Mouse (Mus musculus): ENCODE results near the gene Fam228b. TPM values are rescaled to one million over a fixed set of nuclear protein-coding genes. Genes with fewer than 3 reads are reported as not detected.

Fam228b gene
- polyA plus RNA-seq, 1 experiment from 2014 or later = 1.0 TPM

DNA sequence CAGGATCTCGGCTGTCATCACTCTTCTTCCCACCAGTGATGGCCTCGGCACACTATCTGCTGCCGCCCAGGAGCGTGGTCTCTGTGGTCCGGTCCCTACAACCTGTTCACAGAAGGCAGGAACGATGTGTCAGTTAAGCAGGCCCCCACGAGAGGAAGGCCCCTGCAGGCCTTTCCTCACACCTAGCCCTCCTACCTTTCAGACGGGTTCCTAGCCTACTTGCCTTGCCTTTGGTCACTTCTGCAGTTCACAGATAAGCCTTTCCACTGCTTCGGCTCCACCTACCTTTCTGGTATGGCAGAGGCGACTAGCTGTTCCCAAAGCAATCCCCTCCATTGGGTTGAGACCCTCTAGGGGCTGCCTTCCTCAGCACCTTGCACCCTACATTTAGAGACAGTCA is 53.5 kb downstream of the Fam228b start:
- H3K27ac ChIP-seq (replicated peaks) = no peak overlapping the region
- 81% methylated on average over 10 of the region's 10 CpGs for WGBS
- H3K9ac ChIP-seq (ENCODE audit: low read length) = no peak overlapping the region
- no peaks in the 10 kb centered on the region for H3K9me3 ChIP-seq (ENCODE audit: control insufficient read depth, low read length)
- TF ChIP-seq EP300 (optimal IDR thresholded peaks at IDR 0.05) = no peak
- no peak for TF ChIP-seq CTCF (IDR thresholded peaks at IDR 0.05; ENCODE audit: low read depth)
- peaks cover 7% of the 10 kb centered on the region for H3K36me3 ChIP-seq (ENCODE audit: control insufficient read depth, insufficient read depth, low read length)
- no peaks in the 10 kb centered on the region for H3K27me3 ChIP-seq (ENCODE audit: control insufficient read depth, insufficient read depth, low read length)
- no peak for ATAC-seq (ENCODE audit: low FRiP score, low TSS enrichment)
- H3K4me1 ChIP-seq (replicated peaks; ENCODE audit: control insufficient read depth, insufficient read depth) = no peaks in the 10 kb centered on the region
- no peak overlapping the region for H3K4me2 ChIP-seq (replicated peaks; ENCODE audit: low read depth)
- no peak for DNase-seq (ENCODE audit: low spot score)
- H3K4me3 ChIP-seq (ENCODE audit: low read depth, low read length) = no peak overlapping the region

DNA sequence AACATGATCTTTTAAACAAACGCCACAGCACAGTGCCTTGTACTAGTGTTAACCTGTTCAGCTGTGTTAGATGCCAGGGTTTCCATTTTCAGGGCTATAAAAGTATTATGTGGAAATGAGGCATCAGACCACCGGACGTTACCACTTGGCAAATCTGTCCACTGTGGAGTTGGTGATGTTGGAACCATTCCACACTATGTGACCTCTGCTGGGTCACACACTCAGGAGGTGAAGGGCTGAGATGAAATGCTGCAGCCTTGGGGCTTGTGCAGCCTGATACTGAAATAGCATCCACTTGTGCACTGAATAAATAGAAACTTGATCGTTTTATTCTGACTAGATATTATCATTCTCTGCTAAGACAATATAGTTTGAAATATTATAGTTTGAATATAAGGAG is 55.7 kb downstream of the Fam228b start:
- DNase-seq (ENCODE audit: low spot score) (no peak), ATAC-seq (ENCODE audit: low FRiP score, low TSS enrichment) (no peak)
- H3K27ac ChIP-seq (replicated peaks) = no peak overlapping the region
- 77% methylated on average over 4 of the region's 4 CpGs for WGBS
- no peak overlapping the region for H3K9ac ChIP-seq (ENCODE audit: low read length)
- no peaks in the 10 kb centered on the region for H3K9me3 ChIP-seq (ENCODE audit: control insufficient read depth, low read length)
- H3K36me3 ChIP-seq (ENCODE audit: control insufficient read depth, insufficient read depth, low read length) = peaks cover 11% of the 10 kb centered on the region
- TF ChIP-seq EP300 (optimal IDR thresholded peaks at IDR 0.05) (no peak), CTCF (IDR thresholded peaks at IDR 0.05; ENCODE audit: low read depth) (no peak)
- no peak overlapping the region for H3K4me2 ChIP-seq (replicated peaks; ENCODE audit: low read depth)
- H3K27me3 ChIP-seq (ENCODE audit: control insufficient read depth, insufficient read depth, low read length) = no peaks in the 10 kb centered on the region
- no peak overlapping the region for H3K4me3 ChIP-seq (ENCODE audit: low read depth, low read length)
- H3K4me1 ChIP-seq (replicated peaks; ENCODE audit: control insufficient read depth, insufficient read depth) = no peaks in the 10 kb centered on the region

DNA sequence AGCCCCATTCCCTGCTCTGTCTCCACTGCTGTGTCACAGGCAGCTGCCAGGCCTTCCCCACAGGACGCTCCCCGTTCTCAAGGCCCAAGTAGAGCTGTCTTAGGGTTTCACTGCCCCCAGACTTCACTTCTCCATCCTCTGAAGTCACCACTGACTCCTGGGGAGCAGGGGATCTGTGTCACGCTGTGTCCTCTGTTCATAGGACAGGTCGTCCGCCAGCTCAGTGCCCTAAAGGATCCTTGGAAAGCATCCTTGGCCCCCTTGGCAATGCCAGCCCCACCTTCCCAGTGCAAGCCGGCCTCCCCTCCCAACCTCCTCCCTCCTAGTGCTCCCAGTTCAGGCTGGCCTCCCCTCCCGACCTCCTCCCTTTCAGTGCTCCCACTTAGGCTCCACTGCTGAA is 59.1 kb downstream of the Fam228b start:
- DNase-seq (ENCODE audit: low spot score) = no peak
- no peak for ATAC-seq (ENCODE audit: low FRiP score, low TSS enrichment)
- Histone ChIP-seq H3K4me1 (replicated peaks; ENCODE audit: control insufficient read depth, insufficient read depth) (no peaks in the 10 kb centered on the region), H3K9me3 (ENCODE audit: control insufficient read depth, low read length) (no peaks in the 10 kb centered on the region), H3K4me2 (replicated peaks; ENCODE audit: low read depth) (no peak overlapping the region), H3K36me3 (ENCODE audit: control insufficient read depth, insufficient read depth, low read length) (peaks cover 11% of the 10 kb centered on the region), H3K27me3 (ENCODE audit: control insufficient read depth, insufficient read depth, low read length) (no peaks in the 10 kb centered on the region), H3K27ac (replicated peaks) (no peak overlapping the region), H3K9ac (ENCODE audit: low read length) (no peak overlapping the region), H3K4me3 (ENCODE audit: low read depth, low read length) (no peak overlapping the region)
- no peak for TF ChIP-seq CTCF (IDR thresholded peaks at IDR 0.05; ENCODE audit: low read depth)
- no peak for TF ChIP-seq EP300 (optimal IDR thresholded peaks at IDR 0.05)
- WGBS = 88% methylated on average over 7 of the region's 7 CpGs

DNA sequence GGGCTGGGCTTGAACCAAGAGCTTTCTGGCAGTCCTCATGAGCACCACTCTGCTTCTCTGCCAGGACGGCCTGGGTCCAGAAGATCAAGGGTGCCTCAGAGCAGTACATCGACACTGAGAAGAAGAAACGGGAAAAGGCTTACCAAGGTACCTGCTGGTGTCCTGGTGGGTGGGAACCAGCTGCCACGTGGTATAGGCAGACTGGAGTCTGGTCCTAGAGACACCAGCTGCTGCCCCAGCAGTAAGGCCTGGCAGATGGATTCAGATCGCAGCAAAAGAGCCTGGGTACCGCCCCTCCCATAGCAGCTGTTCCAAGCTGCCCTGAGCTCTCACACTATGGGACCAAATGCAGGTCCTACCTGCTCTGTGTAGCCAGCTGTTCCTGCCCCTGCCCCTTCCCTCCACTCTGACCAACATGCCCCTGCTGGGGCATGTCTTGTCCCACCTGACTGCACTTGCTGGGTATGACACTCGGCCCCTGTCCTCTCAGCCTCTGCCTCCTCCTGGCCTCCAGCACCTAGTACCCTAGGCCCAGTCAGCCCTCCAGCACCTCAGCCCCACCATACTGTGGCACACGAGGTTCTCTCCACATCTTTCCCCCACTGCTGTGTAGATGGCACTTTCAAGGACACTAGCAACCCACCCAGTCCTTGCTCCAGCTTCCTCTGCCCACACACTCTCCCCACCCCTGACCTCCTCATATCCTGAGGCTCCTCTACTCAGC is 60.0 kb downstream of the Fam228b start:
- H3K9ac ChIP-seq (ENCODE audit: low read length) = no peak overlapping the region
- no peak overlapping the region for H3K4me2 ChIP-seq (replicated peaks; ENCODE audit: low read depth)
- no peak overlapping the region for H3K27ac ChIP-seq (replicated peaks)
- TF ChIP-seq CTCF (IDR thresholded peaks at IDR 0.05; ENCODE audit: low read depth) (no peak), EP300 (optimal IDR thresholded peaks at IDR 0.05) (no peak)
- H3K4me3 ChIP-seq (ENCODE audit: low read depth, low read length) = no peak overlapping the region
- ATAC-seq (ENCODE audit: low FRiP score, low TSS enrichment) = no peak
- DNase-seq (ENCODE audit: low spot score) = no peak
- no peaks in the 10 kb centered on the region for H3K27me3 ChIP-seq (ENCODE audit: control insufficient read depth, insufficient read depth, low read length)
- 77% methylated on average over 8 of the region's 8 CpGs for WGBS
- H3K4me1 ChIP-seq (replicated peaks; ENCODE audit: control insufficient read depth, insufficient read depth) = no peaks in the 10 kb centered on the region
- peaks cover 11% of the 10 kb centered on the region for H3K36me3 ChIP-seq (ENCODE audit: control insufficient read depth, insufficient read depth, low read length)
- no peaks in the 10 kb centered on the region for H3K9me3 ChIP-seq (ENCODE audit: control insufficient read depth, low read length)

DNA sequence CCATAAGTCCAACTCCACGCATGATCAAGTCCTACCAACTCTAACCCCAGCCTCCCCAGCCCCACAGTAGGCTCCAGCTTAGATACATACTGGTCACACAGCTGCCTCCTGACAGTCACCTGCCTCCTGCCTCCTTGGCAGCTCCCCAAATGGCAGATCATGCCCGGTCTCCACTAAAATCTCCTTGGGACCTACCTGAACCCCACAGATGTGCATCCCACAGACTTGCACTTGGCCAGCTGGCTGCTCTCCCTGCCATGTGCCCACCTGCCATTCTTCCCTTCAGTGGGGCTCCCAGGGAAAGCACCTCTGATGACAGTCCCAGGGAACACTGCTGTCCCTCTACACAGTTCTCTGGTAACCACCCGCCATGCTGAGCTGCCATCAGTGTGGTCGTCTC is 60.8 kb downstream of the Fam228b start:
- H3K27ac ChIP-seq (replicated peaks) = no peak overlapping the region
- no peak for DNase-seq (ENCODE audit: low spot score)
- no peaks in the 10 kb centered on the region for H3K4me1 ChIP-seq (replicated peaks; ENCODE audit: control insufficient read depth, insufficient read depth)
- H3K9ac ChIP-seq (ENCODE audit: low read length) = no peak overlapping the region
- no peak overlapping the region for H3K4me2 ChIP-seq (replicated peaks; ENCODE audit: low read depth)
- TF ChIP-seq EP300 (optimal IDR thresholded peaks at IDR 0.05) = no peak
- no peak for TF ChIP-seq CTCF (IDR thresholded peaks at IDR 0.05; ENCODE audit: low read depth)
- H3K4me3 ChIP-seq (ENCODE audit: low read depth, low read length) = no peak overlapping the region
- whole genome bisulfite sequencing = 90% methylated on average over 4 of the region's 4 CpGs
- ATAC-seq (ENCODE audit: low FRiP score, low TSS enrichment) = no peak
- H3K27me3 ChIP-seq (ENCODE audit: control insufficient read depth, insufficient read depth, low read length) = no peaks in the 10 kb centered on the region
- H3K9me3 ChIP-seq (ENCODE audit: control insufficient read depth, low read length) = no peaks in the 10 kb centered on the region
- peaks cover 11% of the 10 kb centered on the region for H3K36me3 ChIP-seq (ENCODE audit: control insufficient read depth, insufficient read depth, low read length)

DNA sequence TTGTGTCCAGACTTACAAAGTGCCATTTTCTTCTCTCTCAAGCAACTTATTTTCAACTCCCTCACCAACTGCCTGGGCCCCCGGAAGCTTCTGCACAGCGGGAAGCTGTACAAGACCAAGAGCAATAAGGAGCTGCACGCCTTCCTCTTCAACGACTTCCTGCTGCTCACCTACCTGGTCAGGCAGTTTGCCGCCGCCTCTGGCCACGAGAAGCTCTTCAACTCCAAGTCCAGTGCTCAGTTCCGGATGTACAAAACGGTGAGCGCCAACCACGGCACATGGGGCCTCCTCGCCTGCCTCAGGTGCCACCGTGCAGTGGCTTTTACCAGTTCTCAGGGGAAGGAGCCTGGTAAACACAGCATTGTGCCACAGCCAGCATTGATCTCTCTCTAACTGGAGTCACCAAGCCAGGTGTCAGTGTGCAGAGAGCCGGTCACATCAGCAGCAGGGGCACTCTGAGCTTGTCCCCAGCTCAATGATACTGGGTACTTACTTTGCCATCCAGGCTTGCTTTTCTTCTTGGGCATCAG is 61.5 kb downstream of the Fam228b start:
- TF ChIP-seq EP300 (optimal IDR thresholded peaks at IDR 0.05) (no peak), CTCF (IDR thresholded peaks at IDR 0.05; ENCODE audit: low read depth) (no peak)
- no peak overlapping the region for H3K4me3 ChIP-seq (ENCODE audit: low read depth, low read length)
- no peaks in the 10 kb centered on the region for H3K4me1 ChIP-seq (replicated peaks; ENCODE audit: control insufficient read depth, insufficient read depth)
- H3K9me3 ChIP-seq (ENCODE audit: control insufficient read depth, low read length) = no peaks in the 10 kb centered on the region
- no peak for DNase-seq (ENCODE audit: low spot score)
- no peak overlapping the region for H3K27ac ChIP-seq (replicated peaks)
- 93% methylated on average over 14 of the region's 14 CpGs for WGBS
- peaks cover 10% of the 10 kb centered on the region for H3K36me3 ChIP-seq (ENCODE audit: control insufficient read depth, insufficient read depth, low read length)
- H3K9ac ChIP-seq (ENCODE audit: low read length) = no peak overlapping the region
- H3K4me2 ChIP-seq (replicated peaks; ENCODE audit: low read depth) = no peak overlapping the region
- H3K27me3 ChIP-seq (ENCODE audit: control insufficient read depth, insufficient read depth, low read length) = no peaks in the 10 kb centered on the region
- no peak for ATAC-seq (ENCODE audit: low FRiP score, low TSS enrichment)
